Mouse (Mus musculus) brain, embryonic 18.5 days (tissue): ENCODE results near the gene Brsk2.

ENCODE experiments used
- DNase-seq: peaks from one replicate; pipeline ENCODE4 v3.0.0-alpha.2; 2012; ENCODE audit warnings: low read depth, low spot score

Gene Brsk2

GRCm38 (mm10) chr7:142030073-142030472 is 80.5 kb downstream of the Brsk2 start:
- no peak for DNase-seq

GRCm38 (mm10) chr7:142034198-142034597 is 84.6 kb downstream of the Brsk2 start:
- DNase-seq: no peak

GRCm38 (mm10) chr7:142035048-142035811 is 85.7 kb downstream of the Brsk2 start:
- no peak for DNase-seq

GRCm38 (mm10) chr7:142037553-142038170 is 88.1 kb downstream of the Brsk2 start:
- DNase-seq: no peak

- DNase-seq: no peak
Measured at GRCm38 (mm10) chr7:142040756-142041155, 91.2 kb downstream of the Brsk2 start.

- DNase-seq: no peak
Measured at GRCm38 (mm10) chr7:142045344-142045743, 95.8 kb downstream of the Brsk2 start.

- no peak for DNase-seq
Measured at GRCm38 (mm10) chr7:142045932-142046331, 96.4 kb downstream of the Brsk2 start.

- no peak for DNase-seq
Measured at GRCm38 (mm10) chr7:142050536-142050935, 101.0 kb downstream of the Brsk2 start.
